Mouse (Mus musculus): ENCODE results near the gene Wdr47.

DNA sequence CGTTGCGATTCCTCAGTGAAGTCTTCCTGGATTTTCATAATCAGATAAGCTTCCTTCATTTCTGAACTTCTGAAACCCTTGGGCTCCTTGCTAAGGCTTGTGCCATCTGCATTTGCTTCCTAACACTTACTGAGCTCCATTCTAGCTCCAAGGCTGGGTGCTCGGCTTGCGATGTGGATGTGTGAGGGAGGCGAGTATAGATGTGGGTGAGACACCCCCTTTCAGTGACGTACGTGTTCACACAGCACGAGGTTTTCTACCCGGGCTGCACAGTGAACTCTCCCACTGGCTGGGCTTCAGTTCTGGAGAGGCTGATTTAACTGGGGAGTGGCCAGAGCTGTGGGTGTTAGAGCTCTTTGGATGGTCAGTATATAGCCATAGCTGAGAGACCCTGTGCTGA lies 67.5 kb downstream of the Wdr47 start:
- TF ChIP-seq GATA1 (IDR thresholded peaks at IDR 0.05; ENCODE audit: borderline replicate concordance, low read length) (no peak), FLI1 (IDR thresholded peaks at IDR 0.05; ENCODE audit: low read length) (no peak)

Data from megakaryocyte, embryonic 14.5 days (primary cell).